Mouse (Mus musculus) layer of hippocampus, adult 18-20 months (tissue): Measurements from ENCODE around the gene Cnksr1. TPM values are rescaled to one million over a fixed set of nuclear protein-coding genes. Genes with fewer than 3 reads are reported as not detected.
"Not testable (repeated sequence)": the region's sequence is repeated elsewhere in the genome, so short reads cannot be mapped to it uniquely, and the experiment has no call there.

ENCODE experiments used
- DNase-seq, 2 experiments: peaks; one replicate each; pipeline ENCODE4 v3.0.0; 2022; ENCODE audit warnings: low spot score in 2 of 2
- long read RNA-seq: library from polyadenylated mRNA; stranded (forward); transcript quantifications from one replicate; pipeline ENCODE4 v2.0.0, GENCODE M21; 2021
- total RNA-seq, 2 experiments: library from RNA; stranded (reverse); gene quantifications; 2 replicates each; pipeline ENCODE4 v1.2.3; 2021

Gene Cnksr1
- under 1 TPM; 0.13 to 0.64 TPM for total RNA-seq
- long read RNA-seq: 0 reads

DNA sequence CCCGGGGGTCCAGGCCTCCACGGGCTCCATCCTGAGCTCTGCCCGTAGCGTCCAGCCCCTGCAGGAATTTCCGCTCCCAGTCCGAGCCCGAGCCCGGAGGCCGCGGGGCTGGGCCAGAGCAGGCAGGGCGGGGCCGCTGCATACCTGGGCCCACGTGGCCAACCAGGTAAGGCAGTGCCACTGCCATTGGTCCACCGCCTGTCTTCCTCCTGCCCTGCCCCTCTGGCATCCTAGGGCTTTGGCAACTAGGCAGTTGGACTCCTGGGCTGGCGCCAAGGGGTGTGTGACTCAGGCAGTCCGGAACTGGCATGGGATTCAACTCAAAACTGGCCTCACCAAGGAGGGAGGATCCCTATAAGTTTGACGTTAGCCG lies at the start of gene Cnksr1:
TSS of gene Cnksr1 (minus strand) at position 121 of the 373 bp plus-strand sequence.
- DNase-seq: peak in 1 of 2 experiments; percentile 23

DNA sequence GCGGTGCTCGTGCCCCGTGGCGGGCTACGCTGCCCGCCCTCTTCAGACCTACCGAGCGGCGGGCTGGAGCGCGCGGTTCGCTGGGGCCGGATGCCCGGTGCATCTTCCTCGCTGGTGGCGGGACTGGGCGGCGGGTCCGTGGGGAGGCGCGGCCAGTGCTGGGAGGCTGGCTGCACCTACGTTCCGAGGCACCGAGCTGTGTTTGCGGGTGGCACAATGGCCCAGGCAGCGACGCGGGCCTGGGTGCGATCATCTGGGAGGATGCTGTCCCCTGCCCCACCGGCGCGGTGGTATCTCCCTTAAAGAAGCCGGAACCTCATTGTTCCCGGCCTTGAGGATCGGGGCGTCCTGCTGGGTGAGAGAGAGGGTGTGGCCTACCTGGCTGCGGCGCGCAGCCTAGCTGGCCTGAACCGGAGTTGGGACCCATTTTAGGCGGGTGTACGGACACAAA lies 49.4 kb upstream of the Cnksr1 start, which contains the start of gene Pdik1l:
TSS of gene Pdik1l (minus strand) at position 321 of the 451 bp plus-strand sequence.
- peak; percentile 48 to 70 for DNase-seq

DNA sequence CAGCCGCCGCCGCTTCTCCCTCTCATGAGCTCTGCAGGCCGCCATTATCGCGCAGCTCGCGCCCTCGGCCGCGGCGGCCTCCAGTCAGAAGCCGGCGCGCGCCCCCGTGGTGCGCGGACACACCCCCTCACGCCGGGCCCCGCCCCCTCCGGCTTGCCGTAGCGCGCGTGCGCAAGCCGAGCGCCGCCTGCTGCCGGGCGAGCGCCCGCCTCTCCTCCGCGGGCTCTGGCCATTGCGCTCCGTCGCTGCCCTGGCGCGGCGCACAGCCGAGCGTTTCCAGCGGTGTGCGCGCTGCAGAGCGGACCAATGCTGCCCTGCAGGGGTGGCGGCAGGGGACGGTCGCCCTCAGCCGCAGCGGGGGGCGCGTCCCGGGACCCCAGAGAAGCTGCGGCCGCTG lies 49.0 kb upstream of the Cnksr1 start:
- DNase-seq: peak; percentile 93 to 96

DNA sequence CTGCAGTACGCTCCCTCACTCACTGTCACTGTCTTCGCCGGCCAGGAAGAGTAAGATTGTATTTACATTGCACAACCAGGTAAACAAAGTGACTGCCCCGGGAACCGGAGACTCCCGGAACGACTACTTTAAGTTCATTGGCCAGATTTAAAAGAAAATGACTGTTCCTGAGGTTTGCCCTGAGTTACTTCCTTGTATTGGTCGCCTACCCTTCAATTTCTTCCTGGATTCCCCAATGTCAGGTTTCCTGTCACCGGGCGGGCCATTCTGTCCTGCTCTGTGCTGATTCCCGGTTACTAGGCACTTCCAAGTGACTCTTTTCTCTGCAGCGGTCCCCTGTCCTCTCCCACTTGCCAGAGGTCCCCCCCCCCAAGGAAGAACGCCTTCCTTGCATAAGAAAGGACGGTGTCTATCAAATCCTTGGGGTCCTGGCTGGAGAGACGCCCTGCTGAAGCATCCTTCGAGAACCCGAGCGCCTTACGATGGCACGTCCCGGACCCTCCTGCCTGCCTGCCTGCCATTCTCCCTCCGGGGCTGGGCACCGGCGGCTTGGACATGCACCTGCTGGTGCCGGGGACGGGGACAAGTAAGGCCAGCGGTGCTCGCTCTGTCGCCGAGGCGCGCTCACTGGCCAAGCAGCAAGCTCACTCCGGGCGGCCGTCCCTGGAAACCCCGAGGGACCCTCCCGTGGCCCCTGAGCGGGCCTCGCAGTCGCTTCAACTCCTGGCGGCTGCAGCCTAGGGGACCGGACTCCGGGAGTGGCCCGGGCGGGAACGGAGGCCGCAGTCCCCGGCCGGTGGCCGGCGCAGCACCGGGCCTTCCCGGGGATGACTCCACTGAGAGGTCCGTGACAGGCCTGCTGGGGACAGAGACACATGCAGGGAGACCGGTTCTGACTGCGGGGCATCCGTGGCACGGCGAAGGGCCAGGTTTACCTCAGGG lies 48.3 kb upstream of the Cnksr1 start:
- no peak for DNase-seq

DNA sequence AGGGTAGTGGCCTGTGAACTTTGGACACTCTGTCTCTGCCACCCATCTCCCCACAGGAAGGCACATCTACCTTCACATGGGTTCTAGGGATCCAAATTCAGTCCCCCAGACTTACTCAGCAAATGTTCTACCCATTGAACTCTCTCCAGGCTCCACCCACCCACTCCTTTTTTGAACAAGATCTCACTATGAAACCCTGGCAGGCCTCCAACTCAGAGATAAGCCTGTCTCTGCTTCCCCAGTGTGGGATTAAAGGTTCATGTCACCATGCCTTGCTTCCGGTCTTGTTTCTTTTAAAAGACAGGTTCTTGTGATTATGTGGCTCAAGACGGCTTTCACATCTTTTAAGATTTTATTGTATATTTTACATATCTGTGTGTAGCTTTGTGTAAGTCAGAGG lies 46.7 kb upstream of the Cnksr1 start:
- DNase-seq: no peak

DNA sequence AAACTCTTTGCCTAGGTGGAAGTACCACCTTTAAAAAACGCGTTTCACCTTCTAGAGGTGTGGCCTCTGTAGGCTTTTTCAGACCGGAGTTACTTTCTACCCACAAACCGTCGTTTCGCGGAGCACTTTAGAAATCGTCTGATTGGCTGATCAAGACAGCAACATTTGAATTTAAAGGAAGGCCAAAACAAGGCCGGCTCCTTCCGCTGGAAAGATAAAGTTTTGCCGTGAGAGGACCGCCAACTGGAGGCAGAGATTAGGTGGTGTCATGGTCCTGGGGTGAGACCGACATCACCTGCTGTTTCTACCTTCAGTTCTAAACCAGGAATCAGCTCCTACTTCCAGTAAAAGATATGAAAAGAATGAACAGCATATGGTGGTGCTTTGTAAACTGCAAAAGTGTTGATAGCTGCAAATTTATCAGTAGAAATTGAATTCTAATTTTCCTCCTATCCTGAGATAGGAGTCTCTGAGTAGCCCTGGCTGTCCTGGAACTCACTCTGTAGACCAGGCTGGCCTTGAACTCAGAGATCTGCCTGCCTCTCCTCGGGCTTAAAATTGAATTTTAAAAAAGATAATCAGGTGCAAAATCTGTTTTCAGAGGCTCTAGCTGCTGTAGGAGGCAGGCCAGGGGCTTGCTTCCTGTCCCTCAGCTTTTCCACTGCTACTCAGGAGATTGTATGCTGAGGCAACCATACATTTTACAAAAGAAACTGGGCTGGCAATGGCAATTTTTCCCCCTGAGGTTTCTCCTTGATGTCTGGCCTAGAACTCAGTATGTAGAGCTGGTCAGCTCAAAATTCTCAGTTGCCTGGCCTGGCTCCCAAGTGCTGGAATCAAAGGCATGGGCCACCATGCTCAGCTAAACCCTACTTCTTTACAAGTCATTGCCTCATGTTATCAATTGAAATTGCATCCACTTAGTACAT lies 35.5 kb upstream of the Cnksr1 start:
- no peak for DNase-seq

DNA sequence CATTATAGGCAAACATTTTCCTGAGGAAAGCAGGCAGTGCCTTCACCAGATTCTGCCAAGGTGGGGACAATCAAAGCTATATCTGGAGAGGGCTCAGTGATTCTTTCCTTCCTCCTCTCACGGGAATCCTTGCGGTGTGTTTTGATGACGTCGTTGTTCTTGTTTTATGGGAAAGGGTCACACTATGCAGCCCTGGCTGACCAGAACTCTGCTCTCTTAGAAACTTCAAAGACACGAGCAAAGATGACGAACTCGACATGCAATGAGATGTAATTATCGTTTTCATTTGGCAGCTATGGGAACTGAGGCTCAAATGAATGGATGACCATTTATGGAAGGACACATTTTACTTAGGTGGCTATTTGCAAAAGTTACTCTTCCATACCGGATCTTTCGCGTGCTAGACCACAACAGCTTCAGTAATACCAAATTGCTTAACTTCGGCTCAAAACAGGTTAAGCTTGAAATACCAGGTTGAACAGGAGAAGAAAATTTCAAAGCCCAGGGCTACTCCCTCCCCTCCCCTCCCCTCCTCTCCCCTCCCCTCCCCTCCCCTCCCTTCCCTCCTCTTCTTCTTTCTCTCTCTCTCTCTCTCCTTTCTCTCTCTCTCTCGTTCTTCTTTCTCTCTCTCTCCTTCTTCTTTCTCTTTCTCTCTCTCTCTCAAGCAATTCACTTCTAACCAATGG lies 34.7 kb upstream of the Cnksr1 start:
- DNase-seq: no peak

DNA sequence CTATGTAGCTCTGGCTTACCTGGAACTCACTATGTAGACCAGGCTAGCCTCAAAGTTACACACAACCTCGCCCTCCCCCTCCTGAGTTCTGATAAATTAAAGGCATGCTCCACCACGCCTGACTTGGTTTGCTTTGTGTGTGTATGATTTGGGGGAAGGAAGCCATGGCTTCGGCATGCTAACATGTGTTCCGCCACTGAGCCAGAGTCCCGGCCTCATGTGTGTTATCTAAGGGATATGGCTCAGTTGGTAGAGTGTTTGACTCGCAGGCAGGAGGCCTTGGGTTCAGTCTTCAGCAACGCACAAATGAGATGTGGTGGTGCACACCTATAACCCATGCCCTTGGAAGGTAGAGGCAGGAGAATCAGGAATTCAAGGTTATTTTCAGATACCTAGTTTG lies 33.8 kb upstream of the Cnksr1 start:
- no peak for DNase-seq

DNA sequence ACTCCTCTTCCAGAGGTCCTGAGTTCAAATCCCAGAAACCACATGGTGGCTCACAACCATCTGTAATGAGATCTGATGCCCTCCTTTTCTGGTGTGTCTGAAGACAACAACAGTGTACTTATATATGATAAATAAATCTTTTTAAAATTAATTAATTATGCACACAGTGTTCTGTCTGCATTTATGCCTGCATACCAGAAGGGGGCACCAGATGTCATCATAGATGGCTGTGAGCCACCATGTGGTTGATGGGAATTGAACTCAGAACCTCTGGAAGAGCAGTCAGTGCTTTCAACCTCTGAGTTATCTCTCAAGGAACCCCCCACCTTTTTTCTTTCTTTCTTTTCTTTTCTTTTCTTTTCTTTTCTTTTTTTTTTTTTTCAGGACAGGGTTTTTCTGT lies 31.4 kb upstream of the Cnksr1 start:
- not testable (repeated sequence) for DNase-seq

DNA sequence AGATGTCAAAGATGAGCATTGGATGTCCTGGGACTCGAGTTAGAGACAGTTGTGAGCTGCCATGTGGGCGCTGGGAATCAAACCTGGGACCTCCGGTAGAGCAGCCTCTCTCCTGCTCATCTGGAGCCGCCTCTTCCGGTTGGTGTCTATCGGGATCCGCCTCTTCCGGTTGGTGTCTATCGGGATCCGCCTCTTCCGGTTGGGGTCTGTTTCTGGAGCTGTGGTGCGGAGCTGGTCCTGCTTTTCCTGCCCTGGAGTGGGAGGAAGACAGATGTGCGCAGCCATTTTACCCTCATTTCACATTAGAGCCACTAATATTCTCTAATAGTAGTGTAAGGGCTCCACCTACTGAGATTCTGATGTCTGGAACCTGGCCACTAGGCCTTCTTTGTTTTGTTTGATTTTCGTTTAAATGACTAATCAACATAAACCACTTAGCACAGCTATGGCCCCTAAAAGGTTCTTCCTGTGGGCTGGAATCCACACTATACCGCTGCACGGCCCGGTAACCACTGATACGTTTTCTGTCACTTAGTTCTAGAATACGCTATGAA lies 30.0 kb upstream of the Cnksr1 start:
- no peak for DNase-seq

DNA sequence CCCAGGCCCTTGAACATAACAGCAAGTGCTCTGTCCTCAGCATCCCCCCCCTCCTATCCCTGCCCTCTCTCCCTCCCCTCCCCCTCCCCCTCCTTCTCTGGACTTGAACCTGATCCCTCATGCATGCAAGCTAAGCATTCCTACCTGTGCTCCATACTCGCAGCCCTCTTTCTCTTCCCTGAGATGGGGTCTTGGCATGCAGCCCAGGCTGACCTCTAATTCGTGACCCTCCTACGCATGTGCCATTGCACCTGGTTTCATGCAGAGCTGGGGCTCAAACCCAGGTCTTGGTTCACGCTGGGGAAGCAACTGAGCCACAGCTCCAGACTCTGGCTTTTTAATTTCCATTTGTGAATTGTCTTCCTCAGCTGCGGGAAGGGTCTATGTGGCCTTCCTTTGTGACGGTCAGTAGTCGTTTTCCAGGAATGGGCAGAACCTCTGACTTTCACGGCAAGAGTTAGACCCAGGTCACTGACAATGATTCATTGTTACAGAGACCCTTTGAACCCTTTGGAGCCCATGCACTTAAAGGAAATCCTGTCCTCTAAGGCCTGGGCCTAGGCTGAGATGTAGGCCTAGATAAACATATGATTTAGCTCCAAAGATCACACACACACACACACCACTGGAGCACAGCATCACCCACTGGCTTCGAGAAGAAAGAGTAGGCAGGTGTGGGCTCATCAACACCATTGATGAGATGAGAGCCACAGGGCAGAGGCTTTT lies 27.8 kb upstream of the Cnksr1 start:
- DNase-seq: no peak

DNA sequence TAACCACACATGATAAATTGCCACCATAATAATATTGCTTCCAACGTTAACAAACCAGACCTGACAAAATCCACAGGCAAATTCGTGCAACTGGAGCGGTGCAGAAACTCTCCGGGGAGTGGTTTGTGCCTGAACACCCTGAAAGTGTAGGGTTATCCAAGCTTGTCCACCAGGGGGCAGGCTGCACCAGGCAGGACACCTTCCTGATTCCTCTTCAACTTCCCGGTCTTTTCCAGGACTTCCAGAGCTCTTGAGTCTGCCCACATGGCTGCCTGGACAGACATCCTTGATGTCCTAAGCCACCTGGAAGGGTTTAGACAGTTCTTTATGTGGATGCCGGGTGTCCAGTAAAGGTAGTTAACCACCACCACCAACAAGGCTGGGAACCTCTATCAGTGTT lies 25.0 kb upstream of the Cnksr1 start:
- peak in 1 of 2 experiments; percentile 57 for DNase-seq

DNA sequence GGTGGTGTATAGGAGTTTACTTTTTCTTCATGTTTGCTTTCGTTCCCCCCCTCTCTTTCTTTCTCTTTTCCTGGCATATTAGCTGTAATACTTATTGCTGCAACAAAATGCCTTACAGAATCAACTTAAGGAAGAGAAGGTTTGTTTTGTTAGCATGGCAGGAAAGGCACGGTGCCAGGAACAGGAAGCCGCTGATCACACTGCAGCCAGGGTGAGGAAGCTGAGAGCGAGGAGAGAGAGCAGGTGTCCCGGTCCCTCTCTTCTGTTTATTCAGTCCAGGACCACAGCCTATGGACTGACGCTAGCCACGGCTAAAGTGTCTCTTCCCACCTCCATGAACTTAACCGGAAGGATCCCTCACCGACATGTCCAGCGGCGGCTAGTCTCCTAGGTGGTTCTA lies 20.2 kb upstream of the Cnksr1 start:
- DNase-seq: no peak

DNA sequence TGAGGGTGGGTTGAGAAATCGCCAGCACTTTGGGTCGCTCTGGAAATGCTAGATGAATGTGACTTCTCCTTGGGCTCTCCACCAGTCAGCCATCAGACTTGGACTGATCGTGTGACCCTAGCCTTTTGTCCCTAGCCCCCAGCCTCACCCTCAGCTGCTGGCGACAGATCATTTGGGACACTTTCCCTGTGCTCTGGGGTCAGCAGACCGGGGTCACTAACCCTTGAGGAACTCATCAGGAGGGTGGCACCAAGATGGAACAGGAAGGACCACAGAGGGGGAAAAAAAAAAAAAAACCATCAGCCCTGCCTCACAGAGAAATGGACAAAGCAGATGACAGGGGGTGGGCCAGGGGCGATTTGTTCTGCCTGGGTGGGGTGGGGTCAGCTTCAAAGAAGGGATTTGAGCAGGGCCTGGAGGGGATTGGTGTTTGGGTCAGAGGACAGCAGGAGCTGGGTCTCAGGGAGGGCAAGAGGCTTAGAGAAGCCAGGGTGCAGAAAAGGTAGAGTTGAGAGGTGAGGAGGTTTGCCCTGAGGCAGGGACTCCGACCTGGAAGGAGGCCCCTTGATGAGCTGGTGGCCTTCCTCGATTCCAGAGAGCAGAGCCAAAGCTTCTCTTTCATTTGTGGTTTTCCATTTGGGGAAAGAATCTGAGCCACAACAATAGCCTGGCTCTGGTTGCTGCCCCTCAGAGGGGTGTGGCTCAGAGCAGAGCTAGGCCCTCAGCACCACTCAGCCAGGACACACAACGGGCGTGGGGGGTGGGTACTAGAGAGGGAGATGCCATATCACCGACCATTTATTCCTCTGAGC lies 19.2 kb upstream of the Cnksr1 start:
- no peak for DNase-seq

DNA sequence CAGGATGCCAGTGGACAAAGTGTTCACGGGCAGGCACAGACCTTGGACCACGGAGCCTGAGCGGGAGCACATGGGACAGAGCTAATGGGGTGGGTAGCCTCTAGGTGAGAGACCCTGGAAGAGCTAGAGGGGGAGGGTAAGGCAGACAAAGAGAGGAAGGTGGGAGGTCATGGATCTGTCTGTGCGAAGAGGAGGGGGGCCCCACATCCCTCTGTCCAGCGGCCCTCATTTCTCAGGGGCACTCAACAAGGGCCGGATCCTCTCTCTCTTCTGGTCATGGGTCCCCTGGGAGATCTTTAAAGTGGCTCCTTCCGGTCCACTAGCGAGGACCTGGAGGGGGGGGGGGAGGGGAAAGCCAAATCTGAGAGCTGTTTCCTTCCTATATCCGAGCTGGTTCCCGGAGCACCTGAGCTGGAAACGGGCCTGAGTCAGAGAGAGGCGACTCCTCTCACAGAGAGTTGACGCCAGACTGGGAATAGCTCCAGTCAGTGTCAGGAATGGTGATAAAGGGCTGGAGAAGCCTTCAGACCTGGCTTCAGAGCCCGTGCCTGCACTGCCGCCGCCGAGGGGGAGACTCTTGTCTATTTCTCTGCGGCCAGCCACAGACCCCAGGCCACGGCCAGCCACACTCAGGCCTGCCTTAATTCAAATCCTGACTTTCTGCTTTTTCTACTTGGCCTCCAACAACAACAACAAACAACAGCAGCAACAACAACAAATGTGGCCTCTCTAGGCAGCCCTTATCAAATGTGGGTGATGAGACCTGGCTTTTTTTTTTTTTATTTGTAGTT lies 18.4 kb upstream of the Cnksr1 start:
- no peak for DNase-seq

DNA sequence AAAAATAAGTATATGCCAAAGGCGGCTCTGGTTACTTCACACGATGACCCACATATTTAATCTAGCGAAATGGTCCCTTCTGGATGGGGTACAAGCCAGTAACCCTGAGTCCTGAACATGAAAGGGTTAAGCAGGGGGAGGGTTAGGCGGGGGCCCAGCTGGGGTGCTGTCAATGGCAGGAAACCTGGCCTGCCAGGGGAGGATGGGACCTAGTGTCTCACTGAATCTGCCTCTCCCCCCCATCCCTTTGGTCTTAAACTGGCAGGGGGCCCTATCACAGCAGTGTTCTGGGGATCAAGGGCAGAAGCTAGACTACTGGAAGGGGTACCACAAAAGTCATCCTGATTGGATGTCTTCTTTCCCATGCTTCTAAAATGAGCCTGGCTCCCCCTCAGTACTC lies 17.7 kb upstream of the Cnksr1 start:
- no peak for DNase-seq

DNA sequence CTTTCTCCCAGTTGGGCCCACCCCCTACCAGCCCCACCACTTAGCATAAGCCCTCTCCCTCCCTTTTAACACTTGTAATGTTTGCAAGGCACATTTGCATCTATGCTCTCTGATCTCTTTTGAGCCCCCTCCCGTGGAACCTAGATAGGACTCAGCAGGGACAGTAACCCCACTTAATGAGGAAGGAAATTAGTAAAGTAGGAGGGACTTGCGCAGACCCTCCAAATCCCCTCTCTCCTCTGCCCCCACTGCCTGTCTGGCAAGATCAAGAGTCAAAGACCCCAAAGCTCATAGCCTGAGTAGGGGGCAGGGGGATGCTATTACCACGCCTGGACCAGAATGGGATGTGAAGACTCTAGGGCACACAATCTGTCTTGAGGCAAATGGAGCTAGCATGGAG lies 16.6 kb upstream of the Cnksr1 start:
- DNase-seq: no peak

DNA sequence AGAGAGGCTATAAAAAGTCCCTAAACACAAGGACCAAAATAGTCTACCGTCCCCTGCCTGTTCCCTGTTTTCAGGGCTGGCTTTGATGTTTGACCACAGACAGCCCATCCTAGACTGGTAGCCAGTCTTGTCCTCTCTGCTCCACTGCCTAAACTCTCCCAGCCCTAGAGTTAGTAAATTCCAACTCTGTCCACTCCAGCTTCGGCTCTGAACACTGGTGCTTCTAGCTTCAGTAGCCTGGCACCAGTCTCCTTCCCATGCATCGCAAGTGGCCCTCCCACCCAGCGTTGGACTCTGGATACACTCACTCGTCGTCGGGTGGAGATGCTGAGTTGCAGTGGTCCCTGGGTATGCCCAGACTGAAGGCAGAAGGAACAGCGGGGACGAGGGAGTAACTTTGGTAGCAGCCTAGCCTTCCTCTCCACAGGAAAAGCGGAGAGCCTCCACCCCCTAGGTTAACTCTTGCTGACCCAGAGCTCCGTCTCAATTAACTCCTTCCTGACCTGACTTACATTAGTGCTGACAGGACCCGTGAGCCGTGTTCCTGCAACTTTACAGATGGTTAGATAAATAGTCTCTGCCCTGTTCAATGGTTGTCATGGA lies 15.6 kb upstream of the Cnksr1 start, which contains the start of gene Grrp1:
TSS of gene Grrp1 (minus strand) at position 385 of the 603 bp plus-strand sequence.
- no peak for DNase-seq
